Mouse (Mus musculus) erythroblast, embryonic 14.5 days (primary cell): ENCODE measurements around the gene Phospho2.
"Not testable (repeated sequence)": the region's sequence is repeated elsewhere in the genome, so short reads cannot be mapped to it uniquely, and the experiment has no call there.

Source experiments
- GATA1 ChIP-seq: IDR thresholded peaks from 2 replicates; pipeline ENCODE4 v1.6.1; 2012; ENCODE audit warnings: low read length, inconsistent platforms, mixed read lengths
- TAL1 ChIP-seq: IDR thresholded peaks from 3 replicates; pipeline ENCODE4 v1.6.1; 2012; ENCODE audit warnings: low read length, inconsistent platforms, mixed read lengths

- TF ChIP-seq GATA1, TAL1: not testable (repeated sequence)
Measured at GRCm38 (mm10) chr2:69811349-69811748, 21.9 kb downstream of the Phospho2 start.
